Mouse (Mus musculus) myocyte (in vitro differentiated cells): ENCODE data around the gene Sall4. TPM values are rescaled to one million over a fixed set of nuclear protein-coding genes. Genes with fewer than 3 reads are reported as not detected.
"Not testable (repeated sequence)": the region's sequence is repeated elsewhere in the genome, so short reads cannot be mapped to it uniquely, and the experiment has no call there.

Experiments
- H3K27me3 ChIP-seq: one replicate; pipeline ENCODE4 v1.6.1; 2011; ENCODE audit not compliant: control insufficient read depth, insufficient read depth, insufficient read length
- H3K36me3 ChIP-seq: one replicate; pipeline ENCODE4 v1.6.1; 2011; ENCODE audit not compliant: control insufficient read depth, insufficient read depth
- H3K4me2 ChIP-seq: one replicate; pipeline ENCODE4 v1.6.1; 2011; ENCODE audit warnings: low read depth, control low read depth
- H3K4me3 ChIP-seq: one replicate; pipeline ENCODE4 v1.5.1; 2011; ENCODE audit warnings: mild to moderate bottlenecking, control low read depth, moderate library complexity
- H3K79me2 ChIP-seq: one replicate; pipeline ENCODE4 v1.6.1; 2011; ENCODE audit not compliant: control insufficient read depth, insufficient read depth
- H3ac ChIP-seq: one replicate; pipeline ENCODE4 v1.6.1; 2011; ENCODE audit not compliant: control insufficient read depth, insufficient read length
- CEBPB ChIP-seq: IDR thresholded peaks from 2 replicates; pipeline ENCODE4 v1.6.1; 2011; ENCODE audit warnings: mild to moderate bottlenecking, moderate library complexity; ENCODE audit not compliant: poor library complexity, insufficient read depth, severe bottlenecking
- E2F4 ChIP-seq: IDR thresholded peaks from one replicate; pipeline ENCODE4 v1.6.1; 2011; ENCODE audit warnings: mild to moderate bottlenecking, control low read depth, moderate library complexity; ENCODE audit not compliant: insufficient read depth
- MAX ChIP-seq: IDR thresholded peaks from one replicate; pipeline ENCODE4 v1.6.1; 2011; ENCODE audit warnings: low read depth, mild to moderate bottlenecking, control low read depth
- MYOD1 ChIP-seq, 3 experiments: IDR thresholded peaks; one replicate each; pipeline ENCODE4 v1.6.1; 2011; ENCODE audit warnings: control low read depth in 2 of 3, low read depth in 2 of 3, mild to moderate bottlenecking in 2 of 3, moderate library complexity in 1 of 3; ENCODE audit not compliant: insufficient read length in 2 of 3, control insufficient read depth in 1 of 3
- MYOG ChIP-seq, 3 experiments: IDR thresholded peaks; one replicate each; pipeline ENCODE4 v1.6.1; 2011; ENCODE audit warnings: control low read depth in 2 of 3, low read depth in 2 of 3, mild to moderate bottlenecking in 2 of 3; ENCODE audit not compliant: insufficient read length in 2 of 3, control insufficient read depth in 1 of 3, insufficient read depth in 1 of 3
- POLR2A ChIP-seq: IDR thresholded peaks from one replicate; pipeline ENCODE4 v1.6.1; 2011; ENCODE audit warnings: low read depth, mild to moderate bottlenecking, control low read depth, moderate library complexity; ENCODE audit not compliant: insufficient read length
- POLR2AphosphoS2 ChIP-seq: IDR thresholded peaks from one replicate; pipeline ENCODE4 v1.6.1; 2011; ENCODE audit warnings: low read depth, control low read depth; ENCODE audit not compliant: insufficient read length
- REST ChIP-seq: IDR thresholded peaks from one replicate; pipeline ENCODE4 v1.6.1; 2011; ENCODE audit warnings: mild to moderate bottlenecking, control low read depth, moderate library complexity; ENCODE audit not compliant: insufficient read depth, insufficient read length
- SRF ChIP-seq: IDR thresholded peaks from one replicate; pipeline ENCODE4 v1.6.1; 2011; ENCODE audit warnings: low read depth; ENCODE audit not compliant: control insufficient read depth, insufficient read length
- TCF12 ChIP-seq: IDR thresholded peaks from one replicate; pipeline ENCODE4 v1.6.1; 2011; ENCODE audit warnings: mild to moderate bottlenecking, control low read depth; ENCODE audit not compliant: poor library complexity, insufficient read depth, severe bottlenecking
- TCF3 ChIP-seq: IDR thresholded peaks from one replicate; pipeline ENCODE4 v1.6.1; 2011; ENCODE audit warnings: low read depth, control low read depth; ENCODE audit not compliant: insufficient read length
- USF1 ChIP-seq: IDR thresholded peaks from one replicate; pipeline ENCODE4 v1.6.1; 2011; ENCODE audit warnings: low read depth, mild to moderate bottlenecking, control low read depth, moderate library complexity
- polyA plus RNA-seq: library from polyadenylated mRNA; unstranded; fragments of >200 nt; fragmentation: generic; extraction: Trizol; gene quantifications from one replicate; pipeline ENCODE4 v1.2.1, GENCODE M21; 2012; ENCODE audit warnings: missing spikeins

Gene Sall4
- polyA plus RNA-seq, 1 experiment: not detected

- H3ac ChIP-seq: no peak overlapping the region
- H3K79me2 ChIP-seq: no peaks in the 10 kb centered on the region
- peaks cover 47% of the 10 kb centered on the region for H3K27me3 ChIP-seq
- no peak overlapping the region for H3K4me3 ChIP-seq
- TF ChIP-seq MAX (no peak), E2F4 (no peak), POLR2AphosphoS2 (no peak), REST (no peak), USF1 (no peak), CEBPB (no peak), POLR2A (no peak), SRF (no peak), TCF3 (no peak), MYOG (IDR thresholded peaks at IDR 0.05; ENCODE audit: control insufficient read depth in 1 of 3, insufficient read depth in 1 of 3, insufficient read length in 2 of 3, low read depth in 2 of 3) (no peak), MYOD1 (IDR thresholded peaks at IDR 0.05; ENCODE audit: control insufficient read depth in 1 of 3, insufficient read length in 2 of 3, low read depth in 2 of 3) (no peak), TCF12 (no peak)
- H3K4me2 ChIP-seq: no peak overlapping the region
- H3K36me3 ChIP-seq: no peaks in the 10 kb centered on the region
Measured at GRCm38 (mm10) chr2:168761954-168762353, 5.8 kb downstream of the Sall4 start.

GRCm38 (mm10) chr2:168761141-168761540 is 6.6 kb downstream of the Sall4 start:
- TF ChIP-seq MYOD1 (IDR thresholded peaks at IDR 0.05; ENCODE audit: control insufficient read depth in 1 of 3, insufficient read length in 2 of 3, low read depth in 2 of 3) (no peak), TCF12 (no peak), USF1 (no peak), E2F4 (no peak)
- Histone ChIP-seq H3K36me3 (no peaks in the 10 kb centered on the region), H3K4me2 (no peak overlapping the region), H3ac (no peak overlapping the region), H3K4me3 (no peak overlapping the region), H3K79me2 (no peaks in the 10 kb centered on the region), H3K27me3 (peaks cover 39% of the 10 kb centered on the region)

GRCm38 (mm10) chr2:168744406-168744805 is 23.3 kb downstream of the Sall4 start:
- H3K79me2 ChIP-seq, H3K4me2 ChIP-seq: not testable (repeated sequence)

DNA sequence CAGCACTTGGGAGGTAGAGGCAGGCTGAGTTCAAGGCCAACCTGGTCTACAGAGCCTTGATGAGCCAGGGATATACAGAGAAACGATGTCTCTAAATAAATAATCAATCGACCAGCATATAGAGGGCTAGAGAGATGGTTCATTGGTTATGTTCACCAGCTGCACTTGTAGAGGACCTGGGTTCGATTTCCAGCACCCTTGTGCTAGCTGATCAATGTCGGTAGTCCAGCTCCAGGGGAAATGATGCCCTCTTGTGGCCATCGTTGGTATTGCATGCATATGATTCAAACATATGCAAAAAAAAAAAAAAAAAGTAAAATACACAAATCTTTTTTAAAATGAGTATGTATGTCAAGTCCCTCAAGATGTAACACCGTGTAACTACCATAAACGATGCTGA is 25.1 kb downstream of the Sall4 start:
- Histone ChIP-seq H3K4me3 (no peak overlapping the region), H3K79me2 (no peaks in the 10 kb centered on the region)

More at GRCm38 (mm10) chr2:168744406-168744805, 23.3 kb downstream of the Sall4 start:
- H3K36me3 ChIP-seq, H3ac ChIP-seq, H3K27me3 ChIP-seq, H3K4me3 ChIP-seq: not testable (repeated sequence)

GRCm38 (mm10) chr2:168742059-168742627 is 25.6 kb downstream of the Sall4 start, which contains the start of gene Atp9a:
Atp9a (minus strand) TSS chr2:168742409.
- Histone ChIP-seq H3K27me3 (no peaks in the 10 kb centered on the region), H3K79me2 (no peaks in the 10 kb centered on the region), H3ac (no peak within 1 kb of the TSS), H3K36me3 (no peaks in the 10 kb centered on the region), H3K4me2 (no peak within 1 kb of the TSS), H3K4me3 (no peak within 1 kb of the TSS)
- no peak for TF ChIP-seq MYOG (IDR thresholded peaks at IDR 0.05; ENCODE audit: control insufficient read depth in 1 of 3, insufficient read depth in 1 of 3, insufficient read length in 2 of 3, low read depth in 2 of 3)
- no peak for TF ChIP-seq MAX
- TF ChIP-seq MYOD1 (IDR thresholded peaks at IDR 0.05; ENCODE audit: control insufficient read depth in 1 of 3, insufficient read length in 2 of 3, low read depth in 2 of 3): no peak
- TF ChIP-seq TCF12: no peak
- TF ChIP-seq TCF3: no peak
- no peak for TF ChIP-seq SRF
- TF ChIP-seq POLR2AphosphoS2: no peak
- no peak for TF ChIP-seq POLR2A
- no peak for TF ChIP-seq USF1
- no peak for TF ChIP-seq REST
- TF ChIP-seq E2F4: no peak
- TF ChIP-seq CEBPB: no peak

More for the DNA sequence above, 25.1 kb downstream of the Sall4 start:
- H3K27me3 ChIP-seq: no peaks in the 10 kb centered on the region
- no peaks in the 10 kb centered on the region for H3K36me3 ChIP-seq
- H3K4me2 ChIP-seq: no peak overlapping the region
- H3ac ChIP-seq: no peak overlapping the region
- TF ChIP-seq E2F4 (no peak), POLR2A (no peak)
